ENCODE assay signal across 8 mouse cellular contexts in the genomic region with DNA sequence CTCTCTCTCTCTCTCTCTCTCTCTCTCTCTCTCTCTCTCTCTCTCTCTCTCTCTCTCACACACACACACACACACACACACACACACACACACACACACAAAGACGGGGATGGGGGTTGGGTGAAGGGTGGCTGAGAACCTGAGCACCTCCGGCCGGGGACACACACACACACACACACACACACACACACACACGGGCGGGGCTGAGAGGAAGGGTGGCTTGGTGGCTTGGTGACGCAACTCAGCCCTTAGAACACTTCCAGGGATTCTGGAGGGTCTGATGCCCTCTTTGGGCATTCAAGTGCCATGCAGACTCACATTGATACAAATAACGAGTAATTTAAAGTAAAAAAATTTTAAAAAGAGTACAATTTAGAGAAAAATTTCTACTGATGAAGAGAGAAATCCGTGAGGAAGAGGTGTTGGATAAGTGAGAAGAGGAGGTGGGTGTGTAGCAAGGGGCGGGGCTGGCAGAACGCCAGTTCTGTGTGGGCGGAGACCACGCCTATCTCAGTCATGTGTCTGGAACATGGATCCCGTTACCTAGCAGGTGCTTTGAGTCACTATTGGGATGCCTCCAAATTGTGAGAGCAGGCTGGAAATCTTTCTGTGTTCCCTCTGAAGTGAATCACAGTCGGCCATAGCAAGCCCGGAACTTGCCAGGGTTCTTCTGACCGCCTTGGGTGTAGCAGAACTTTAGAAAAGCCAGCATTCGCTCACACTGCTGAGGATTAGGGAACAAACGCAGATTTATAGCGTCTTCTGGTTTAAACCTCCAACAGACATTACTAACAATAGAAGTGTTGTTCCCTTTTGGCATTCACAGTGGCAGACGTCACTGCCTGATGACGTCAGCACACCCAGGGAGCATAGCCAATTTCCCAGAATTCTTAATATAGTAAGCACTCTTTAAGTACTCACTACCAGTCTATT. TPM values are rescaled to one million over a fixed set of nuclear protein-coding genes. Genes with fewer than 3 reads are reported as not detected.
DNase-seq lines count a peak whose midpoint lies in the region; ATAC-seq lines count a peak whose summit lies in the region.

No protein-coding gene starts in this region.

- ATAC-seq in hindbrain, embryonic 16.5 days, result peak; percentile 84

- no peaks in the 10 kb centered on the region for H3K27me3 ChIP-seq in hindbrain, embryonic 16.5 days (replicated peaks; ENCODE audit: control insufficient read depth, insufficient read depth, low read length)

- H3K36me3 ChIP-seq in hindbrain, embryonic 16.5 days (ENCODE audit: control insufficient read depth, insufficient read depth, low read length), result no peaks in the 10 kb centered on the region

- H3K9ac ChIP-seq in hindbrain, embryonic 16.5 days (ENCODE audit: low read depth, low read length), result peak overlapping the region; percentile 44; the same call in 1 of the 2 replicates

- H3K9me3 ChIP-seq in hindbrain, embryonic 16.5 days (ENCODE audit: control insufficient read depth, low read length), result no peaks in the 10 kb centered on the region

- no peaks in the 10 kb centered on the region; the same call in 1 of the 2 replicates for H3K4me1 ChIP-seq in hindbrain, embryonic 16.5 days (ENCODE audit: control insufficient read depth, insufficient read depth, low read depth, low read length)

- H3K27ac ChIP-seq in hindbrain, embryonic 16.5 days (ENCODE audit: low read depth, low read length), result peak overlapping the region; percentile 67

- H3K4me2 ChIP-seq in hindbrain, embryonic 16.5 days (ENCODE audit: low read length), result peak overlapping the region; percentile 55

- H3K4me3 ChIP-seq in hindbrain, embryonic 16.5 days (ENCODE audit: low read length), result peak overlapping the region; percentile 32

- peak; percentile 53 for DNase-seq in embryo, embryonic 10 days (ENCODE audit: low spot score)
- DNase-seq in embryo, embryonic 9.5 days (ENCODE audit: extremely low spot score), result no peak
- DNase-seq in cerebellum, postnatal 10 days, result peak; percentile 75 to 78
- DNase-seq in gastrocnemius, adult 8-10 months (ENCODE audit: low spot score in 2 of 2), result peak; percentile 50 to 61
- peak; percentile 73 for DNase-seq in left cerebral cortex, adult 11 months (ENCODE audit: low spot score)
- DNase-seq in lung, postnatal 36 days, result peak; percentile 88
- peak; percentile 81 to 88 for DNase-seq in right cerebral cortex, postnatal 10 days (ENCODE audit: low spot score in 2 of 2)

- 20% methylated on average over 21 of the region's 21 CpGs for WGBS in hindbrain, embryonic 16.5 days

RNA-seq across cellular contexts. Expression of a gene that starts 12.2 kb away (rescaled TPM):
- total RNA-seq in gastrocnemius, adult 8-10 months (2022), result 1 to 10 TPM; 4.3 to 6.7 (median 4.9) TPM
- 9.6 and 10.8 TPM in 2 replicates for polyA plus RNA-seq in hindbrain, embryonic 16.5 days (2015; fragmentation: Nextera tagmentation; extraction: Ambion mirVana)

RNA-seq across cellular contexts. Expression of a gene that starts 17.4 kb away (rescaled TPM):
- not detected for total RNA-seq in gastrocnemius, adult 8-10 months (2022)
- not detected in 2 replicates for polyA plus RNA-seq in hindbrain, embryonic 16.5 days (2015; fragmentation: Nextera tagmentation; extraction: Ambion mirVana)

RNA-seq across cellular contexts. Expression of a gene that starts 32.1 kb away (rescaled TPM):
- not detected for total RNA-seq in gastrocnemius, adult 8-10 months (2022)
- not detected in 2 replicates for polyA plus RNA-seq in hindbrain, embryonic 16.5 days (2015; fragmentation: Nextera tagmentation; extraction: Ambion mirVana)

RNA-seq across cellular contexts. Expression of a gene that starts 45.4 kb away (rescaled TPM):
- total RNA-seq in gastrocnemius, adult 8-10 months (2022), result not detected
- not detected in 2 replicates for polyA plus RNA-seq in hindbrain, embryonic 16.5 days (2015; fragmentation: Nextera tagmentation; extraction: Ambion mirVana)

RNA-seq across cellular contexts. Expression of a gene that starts 58.1 kb away (rescaled TPM):
- not detected for total RNA-seq in gastrocnemius, adult 8-10 months (2022)
- polyA plus RNA-seq in hindbrain, embryonic 16.5 days (2015; fragmentation: Nextera tagmentation; extraction: Ambion mirVana), result not detected in 2 replicates
